Comparison of ENCODE assay signal across 8 mouse cellular contexts in the genomic region with DNA sequence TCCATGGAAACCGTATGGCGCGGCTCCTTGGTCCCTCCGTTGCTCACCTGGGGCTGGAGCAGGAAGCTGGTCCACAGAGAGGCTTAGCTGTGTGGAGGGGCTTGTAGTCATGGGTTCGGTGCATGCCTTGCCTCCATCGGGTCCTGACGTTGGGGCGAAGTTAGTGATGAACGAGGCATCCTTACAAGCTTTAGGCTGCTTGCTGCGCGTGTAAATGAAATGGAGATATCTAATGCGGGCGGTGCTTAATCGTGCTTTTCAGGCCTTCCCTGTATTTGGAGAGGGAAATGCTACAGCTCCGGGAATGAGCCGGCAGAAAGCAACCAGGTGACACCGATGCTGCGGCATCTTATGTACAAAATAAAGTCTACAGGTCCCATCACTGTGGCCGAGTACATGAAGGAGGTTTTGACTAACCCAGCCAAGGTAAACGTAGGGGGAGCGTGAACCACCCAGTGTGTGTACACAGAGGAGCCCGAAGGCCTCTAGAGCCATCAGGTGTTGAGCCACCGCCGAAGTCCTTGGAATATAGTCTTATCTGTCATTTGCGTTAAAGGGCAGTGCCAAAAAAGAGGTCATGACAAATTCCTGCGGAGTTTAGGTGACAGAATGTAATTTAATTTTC. TPM values are rescaled to one million over a fixed set of nuclear protein-coding genes. Genes with fewer than 3 reads are reported as not detected.
DNase-seq lines count a peak whose midpoint lies in the region; ATAC-seq and TF ChIP-seq lines count a peak whose summit lies in the region.

No protein-coding gene starts in this region.

- no peaks in the 10 kb centered on the region for H3K9me3 ChIP-seq in heart, embryonic 16.5 days (replicated peaks; ENCODE audit: control insufficient read depth, low read length)

- DNase-seq in kidney, adult 2 months, result no peak
- no peak for DNase-seq in kidney, adult 8-10 months
- no peak for DNase-seq in ovary, postnatal 36 days (ENCODE audit: low spot score)
- DNase-seq in ovary, adult 18-20 months (ENCODE audit: low spot score), result no peak
- DNase-seq in kidney, postnatal 25 days, result no peak

- peaks cover 5% of the 10 kb centered on the region; the same call in 1 of the 2 replicates for H3K4me1 ChIP-seq in kidney, adult 2 months (ENCODE audit: control insufficient read depth, insufficient read depth, low read length)
- H3K4me1 ChIP-seq in bone marrow, adult 2 months (ENCODE audit: control insufficient read depth, insufficient read depth, low read length), result no peaks in the 10 kb centered on the region; the same call in 1 of the 2 replicates
- peaks cover 14% of the 10 kb centered on the region for H3K4me1 ChIP-seq in heart, embryonic 16.5 days (ENCODE audit: control insufficient read depth, insufficient read depth, low read length)

- H3K36me3 ChIP-seq in kidney, adult 2 months (ENCODE audit: control insufficient read depth, insufficient read depth, low read length), result 0 out of 2 replicates have a peak, but pooled peaks cover 1% of the 10 kb centered on the region
- peaks cover 36% of the 10 kb centered on the region for H3K36me3 ChIP-seq in heart, embryonic 16.5 days (ENCODE audit: control insufficient read depth, insufficient read depth)
- H3K36me3 ChIP-seq in macrophage (ENCODE audit: inconsistent target), result peaks cover 31% of the 10 kb centered on the region; the same call in 1 of the 2 replicates

- H3K27ac ChIP-seq in kidney, adult 2 months (ENCODE audit: insufficient read depth, low read depth, low read length), result no peak overlapping the region; the same call in 1 of the 2 replicates
- peak overlapping the region; percentile 35; the same call in 1 of the 2 replicates for H3K27ac ChIP-seq in bone marrow, adult 2 months (ENCODE audit: control insufficient read depth, insufficient read depth, low read depth, low read length, poor library complexity)
- H3K27ac ChIP-seq in heart, embryonic 16.5 days (ENCODE audit: low read length), result peak overlapping the region; percentile 7; the same call in 1 of the 2 replicates
- peak overlapping the region; percentile 50; the same call in 1 of the 2 replicates for H3K27ac ChIP-seq in macrophage

- 9% methylated on average over 26 of the region's 26 CpGs for WGBS in kidney, adult 2 months
- WGBS in bone marrow, adult 2 months, result 15% methylated on average over 26 of the region's 26 CpGs
- WGBS in heart, embryonic 16.5 days, result 7% methylated on average over 26 of the region's 26 CpGs
- WGBS in macrophage (ENCODE audit: missing documents), result 15% methylated on average over 26 of the region's 26 CpGs

- H3K9ac ChIP-seq in heart, embryonic 16.5 days (ENCODE audit: low read length), result peak overlapping the region; percentile 87

- peak overlapping the region; percentile 74 for H3K4me3 ChIP-seq in kidney, adult 2 months (ENCODE audit: insufficient read depth, low read depth, low read length)
- peak overlapping the region; percentile 95 for H3K4me3 ChIP-seq in bone marrow, adult 2 months (replicated peaks; ENCODE audit: control insufficient read depth, low read depth, low read length)
- H3K4me3 ChIP-seq in heart, embryonic 16.5 days (ENCODE audit: low read length), result peak overlapping the region; percentile 86
- H3K4me3 ChIP-seq in macrophage (ENCODE audit: inconsistent target), result peak overlapping the region; percentile 99

- no peak for TF ChIP-seq POLR2A in kidney, adult 2 months (IDR thresholded peaks at IDR 0.05; ENCODE audit: low read depth, low read length)
- no peak for TF ChIP-seq POLR2A in bone marrow, adult 2 months (IDR thresholded peaks at IDR 0.05; ENCODE audit: borderline replicate concordance, control insufficient read depth, low read depth, low read length)

- H3K27me3 ChIP-seq in kidney, adult 2 months (replicated peaks; ENCODE audit: control insufficient read depth, insufficient read depth, low read length), result no peaks in the 10 kb centered on the region
- no peaks in the 10 kb centered on the region for H3K27me3 ChIP-seq in heart, embryonic 16.5 days (ENCODE audit: control insufficient read depth, insufficient read depth, low read length)

- H3K4me2 ChIP-seq in heart, embryonic 16.5 days (ENCODE audit: low read depth, low read length), result peak overlapping the region; percentile 80

- H3K79me2 ChIP-seq in macrophage (ENCODE audit: inconsistent target), result peaks cover 44% of the 10 kb centered on the region

- ATAC-seq in heart, embryonic 16.5 days (replicated peaks; ENCODE audit: extremely low read depth, insufficient read depth, low FRiP score), result no peak

- TF ChIP-seq CTCF in kidney, adult 2 months (conservative IDR thresholded peaks at IDR 0.05; ENCODE audit: insufficient read depth, insufficient read length, low read depth, low read length), result no peak
- no peak for TF ChIP-seq CTCF in bone marrow, adult 2 months (IDR thresholded peaks at IDR 0.05; ENCODE audit: control insufficient read depth, insufficient read depth, low read length)

RNA-seq across cellular contexts. Expression of a gene that starts 0.4 kb away (rescaled TPM):
- polyA plus RNA-seq in kidney, adult 2 months (2012; rRNA removed), result 16.7 and 20.8 TPM in 2 replicates
- 20.7 and 27.7 TPM in 2 replicates for polyA plus RNA-seq in bone marrow, adult 2 months (2011; ENCODE audit: insufficient read depth, insufficient read length, low replicate concordance, missing spikeins)
- 63.5 and 66.1 TPM in 2 replicates for polyA plus RNA-seq in heart, embryonic 16.5 days (2015; fragmentation: Nextera tagmentation; extraction: Ambion mirVana)
- total RNA-seq in macrophage (2018; cell fraction: chromatin; rRNA removed), result 10 to 100 TPM in 13 of 26 experiments, 1 to 10 TPM in 13; 1.8 to 29.0 (median 9.5) TPM
- 10 to 100 TPM in 9 of 26 experiments, 1 to 10 TPM in 17; 5.1 to 14.2 (median 8.5) TPM for total RNA-seq in macrophage (2018; cell fraction: cytosol; rRNA removed)
- total RNA-seq in macrophage (2018; cell fraction: nucleus; rRNA removed), result 10 to 100 TPM in 9 of 26 experiments, 1 to 10 TPM in 17; 1.3 to 22.2 (median 6.4) TPM
- polyA plus RNA-seq in macrophage (2018), result 8.2 to 13.6 TPM (median 8.5 TPM) in 3 replicates

RNA-seq across cellular contexts. Expression of a gene that starts 0.5 kb away (rescaled TPM):
- 3.1 and 6.8 TPM in 2 replicates for polyA plus RNA-seq in kidney, adult 2 months (2012; rRNA removed)
- polyA plus RNA-seq in bone marrow, adult 2 months (2011; ENCODE audit: insufficient read depth, insufficient read length, low replicate concordance, missing spikeins), result 15.3 and 19.6 TPM in 2 replicates
- 25.3 and 29.8 TPM in 2 replicates for polyA plus RNA-seq in heart, embryonic 16.5 days (2015; fragmentation: Nextera tagmentation; extraction: Ambion mirVana)
- 10 to 100 TPM; 11.0 to 41.7 (median 29.6) TPM for total RNA-seq in macrophage (2018; cell fraction: chromatin; rRNA removed)
- total RNA-seq in macrophage (2018; cell fraction: cytosol; rRNA removed), result 10 to 100 TPM; 12.2 to 20.0 (median 16.6) TPM
- total RNA-seq in macrophage (2018; cell fraction: nucleus; rRNA removed), result 10 to 100 TPM; 12.3 to 55.9 (median 16.8) TPM
- polyA plus RNA-seq in macrophage (2018), result 14.3 to 26.7 TPM (median 23.4 TPM) in 3 replicates

RNA-seq across cellular contexts. Expression of a gene that starts 21.0 kb away (rescaled TPM):
- polyA plus RNA-seq in kidney, adult 2 months (2012; rRNA removed), result 17.9 and 26.7 TPM in 2 replicates
- polyA plus RNA-seq in bone marrow, adult 2 months (2011; ENCODE audit: insufficient read depth, insufficient read length, low replicate concordance, missing spikeins), result 4.4 and 16.4 TPM in 2 replicates
- polyA plus RNA-seq in heart, embryonic 16.5 days (2015; fragmentation: Nextera tagmentation; extraction: Ambion mirVana), result 80.1 and 83.0 TPM in 2 replicates
- 10 to 100 TPM in 1 of 26 experiments, 1 to 10 TPM in 21, not detected in 4; 1.3 to 11.0 (median 4.7) TPM for total RNA-seq in macrophage (2018; cell fraction: chromatin; rRNA removed)
- total RNA-seq in macrophage (2018; cell fraction: cytosol; rRNA removed), result 10 to 100 TPM; 23.3 to 54.8 (median 41.6) TPM
- 10 to 100 TPM in 8 of 26 experiments, 1 to 10 TPM in 16, not detected in 2; 2.4 to 18.9 (median 8.0) TPM for total RNA-seq in macrophage (2018; cell fraction: nucleus; rRNA removed)
- 39.4 to 58.3 TPM (median 45.7 TPM) in 3 replicates for polyA plus RNA-seq in macrophage (2018)

RNA-seq across cellular contexts. Expression of a gene that starts 30.5 kb away (rescaled TPM):
- polyA plus RNA-seq in kidney, adult 2 months (2012; rRNA removed), result not detected in 2 replicates
- not detected in 2 replicates for polyA plus RNA-seq in bone marrow, adult 2 months (2011; ENCODE audit: insufficient read depth, insufficient read length, low replicate concordance, missing spikeins)
- polyA plus RNA-seq in heart, embryonic 16.5 days (2015; fragmentation: Nextera tagmentation; extraction: Ambion mirVana), result 0.16 and 0.17 TPM in 2 replicates
- not detected for total RNA-seq in macrophage (2018; cell fraction: chromatin; rRNA removed)
- not detected for total RNA-seq in macrophage (2018; cell fraction: cytosol; rRNA removed)
- not detected for total RNA-seq in macrophage (2018; cell fraction: nucleus; rRNA removed)
- not detected in 3 replicates for polyA plus RNA-seq in macrophage (2018)

RNA-seq across cellular contexts. Expression of a gene that starts 55.0 kb away (rescaled TPM):
- polyA plus RNA-seq in kidney, adult 2 months (2012; rRNA removed), result 5.6 and 5.9 TPM in 2 replicates
- 13.2 and 13.5 TPM in 2 replicates for polyA plus RNA-seq in bone marrow, adult 2 months (2011; ENCODE audit: insufficient read depth, insufficient read length, low replicate concordance, missing spikeins)
- polyA plus RNA-seq in heart, embryonic 16.5 days (2015; fragmentation: Nextera tagmentation; extraction: Ambion mirVana), result 9.6 and 10.4 TPM in 2 replicates
- 1,000 to 10,000 TPM in 1 of 26 experiments, 100 to 1,000 TPM in 25; 180 to 1,110 (median 525) TPM for total RNA-seq in macrophage (2018; cell fraction: chromatin; rRNA removed)
- total RNA-seq in macrophage (2018; cell fraction: cytosol; rRNA removed), result 100 to 1,000 TPM in 14 of 26 experiments, 10 to 100 TPM in 12; 57.5 to 153 (median 105) TPM
- 100 to 1,000 TPM; 139 to 794 (median 285) TPM for total RNA-seq in macrophage (2018; cell fraction: nucleus; rRNA removed)
- polyA plus RNA-seq in macrophage (2018), result 65.5 to 81.5 TPM (median 75.6 TPM) in 3 replicates
